In the genomic region with DNA sequence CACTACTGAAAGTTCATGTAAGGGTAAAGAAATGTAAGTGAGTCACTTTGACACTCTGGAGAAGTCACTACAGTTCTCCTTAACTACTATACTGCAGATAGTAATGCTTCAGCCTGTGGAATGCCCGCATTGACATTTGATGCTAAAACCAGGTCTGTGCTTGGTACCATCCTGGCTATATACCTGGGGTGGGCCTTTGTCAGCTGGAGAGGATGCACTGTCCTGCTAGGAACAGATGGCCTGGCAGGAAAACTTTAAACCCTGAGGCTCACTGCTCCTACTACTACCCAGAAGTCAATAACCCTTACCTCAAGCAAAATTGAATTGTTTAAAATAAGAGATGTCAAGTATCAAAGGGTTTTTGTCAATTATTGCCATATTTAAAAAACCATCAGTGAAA, we compare ENCODE assay signal across 27 mouse cellular contexts. TPM values are rescaled to one million over a fixed set of nuclear protein-coding genes. Genes with fewer than 3 reads are reported as not detected.
A peak's percentile ranks its signal among the peaks of the same experiment; 100 is the strongest.
DNase-seq lines count a peak whose midpoint lies in the region; ATAC-seq lines count a peak whose summit lies in the region.
"Had no signal": no experiment of that assay in that cellular context is flagged by ENCODE, and none has a peak within 500 bp of the region (broad histone marks: within the 10 kb centered on the region; RNA-seq: fewer than 3 reads in every experiment).

No protein-coding gene starts in this region.

- no peaks in the 10 kb centered on the region for H3K36me3 ChIP-seq in forebrain, embryonic 10.5 days (replicated peaks)
- no peaks in the 10 kb centered on the region for H3K36me3 ChIP-seq in midbrain, embryonic 13.5 days
- H3K36me3 ChIP-seq: embryonic facial prominence, embryonic 12.5 days; embryonic facial prominence, embryonic 15.5 days; forebrain, embryonic 12.5 days; forebrain, embryonic 15.5 days; heart, embryonic 12.5 days; heart, embryonic 15.5 days; hindbrain, embryonic 10.5 days had no signal

- no peak for DNase-seq in cerebellum, adult 8-10 months
- peak; percentile 68 to 81 for DNase-seq in cerebellum, adult 18-20 months
- peak; percentile 82 for DNase-seq in cerebellum, adult 9-11 months
- peak; percentile 57 to 65 for DNase-seq in cerebellum, postnatal 36 days
- no peak for DNase-seq in urinary bladder, postnatal 25 days (ENCODE audit: low spot score)
- no peak for DNase-seq in forebrain, embryonic 10.5 days (ENCODE audit: extremely low spot score, low spot score)
- DNase-seq: adrenal gland, postnatal 10 days; adrenal gland, postnatal 36 days; gastrocnemius, postnatal 25 days; heart, adult 18-20 months; heart, postnatal 10 days; heart, postnatal 36 days; kidney, adult 18-20 months had no signal

- WGBS in forebrain, embryonic 10.5 days = 92% methylated on average over 1 of the region's 1 CpGs
- WGBS in midbrain, embryonic 13.5 days = 95% methylated on average over 1 of the region's 1 CpGs

- H3K9ac ChIP-seq in midbrain, embryonic 13.5 days (replicated peaks) = no peak overlapping the region
- H3K9ac ChIP-seq: embryonic facial prominence, embryonic 12.5 days; embryonic facial prominence, embryonic 15.5 days; forebrain, embryonic 12.5 days; forebrain, embryonic 15.5 days; heart, embryonic 12.5 days; heart, embryonic 15.5 days; hindbrain, embryonic 14.5 days had no signal

- no peak overlapping the region for H3K27ac ChIP-seq in forebrain, embryonic 10.5 days
- H3K27ac ChIP-seq in midbrain, embryonic 13.5 days = no peak overlapping the region
- H3K27ac ChIP-seq: embryonic facial prominence, embryonic 12.5 days; embryonic facial prominence, embryonic 15.5 days; forebrain, embryonic 12.5 days; forebrain, embryonic 15.5 days; heart, embryonic 15.5 days; hindbrain, embryonic 10.5 days; hindbrain, embryonic 14.5 days; hindbrain, postnatal 0 days had no signal

- no peak overlapping the region for H3K4me2 ChIP-seq in midbrain, embryonic 13.5 days (replicated peaks)
- H3K4me2 ChIP-seq: embryonic facial prominence, embryonic 12.5 days; embryonic facial prominence, embryonic 15.5 days; forebrain, embryonic 12.5 days; forebrain, embryonic 15.5 days; heart, embryonic 12.5 days; heart, embryonic 15.5 days; hindbrain, embryonic 14.5 days had no signal

- no peak overlapping the region for H3K4me3 ChIP-seq in forebrain, embryonic 10.5 days
- H3K4me3 ChIP-seq in midbrain, embryonic 13.5 days (replicated peaks) = no peak overlapping the region
- H3K4me3 ChIP-seq: embryonic facial prominence, embryonic 12.5 days; embryonic facial prominence, embryonic 15.5 days; forebrain, embryonic 12.5 days; forebrain, embryonic 15.5 days; heart, embryonic 12.5 days; heart, embryonic 15.5 days; hindbrain, embryonic 10.5 days had no signal

- H3K4me1 ChIP-seq in forebrain, embryonic 10.5 days = no peaks in the 10 kb centered on the region
- H3K4me1 ChIP-seq in midbrain, embryonic 13.5 days (replicated peaks) = no peaks in the 10 kb centered on the region
- H3K4me1 ChIP-seq: embryonic facial prominence, embryonic 12.5 days; embryonic facial prominence, embryonic 15.5 days; forebrain, embryonic 12.5 days; heart, embryonic 12.5 days; heart, embryonic 15.5 days; hindbrain, embryonic 10.5 days had no signal

- H3K9me3 ChIP-seq in forebrain, embryonic 10.5 days = no peaks in the 10 kb centered on the region
- H3K9me3 ChIP-seq in midbrain, embryonic 13.5 days = no peaks in the 10 kb centered on the region
- H3K9me3 ChIP-seq: embryonic facial prominence, embryonic 12.5 days; embryonic facial prominence, embryonic 15.5 days; forebrain, embryonic 12.5 days; forebrain, embryonic 15.5 days; heart, embryonic 12.5 days; heart, embryonic 15.5 days; hindbrain, embryonic 10.5 days had no signal

- ATAC-seq in cerebellum, adult (ENCODE audit: insufficient number of reproducible peaks, low FRiP score, low TSS enrichment) = peak; percentile 87
- ATAC-seq in midbrain, embryonic 13.5 days = no peak
- ATAC-seq: activated CD4-positive, CD25-positive, alpha-beta regulatory T cell, adult 4 months; forebrain, embryonic 15.5 days; hindbrain, postnatal 0 days; inflammation-experienced regulatory T-cells, adult 6 months; intestine, embryonic 16.5 days had no signal

- no peaks in the 10 kb centered on the region for H3K27me3 ChIP-seq in forebrain, embryonic 10.5 days (ENCODE audit: poor library complexity, severe bottlenecking)
- H3K27me3 ChIP-seq in midbrain, embryonic 13.5 days = no peaks in the 10 kb centered on the region
- H3K27me3 ChIP-seq: embryonic facial prominence, embryonic 12.5 days; embryonic facial prominence, embryonic 15.5 days; forebrain, embryonic 12.5 days; forebrain, embryonic 15.5 days; heart, embryonic 12.5 days; heart, embryonic 15.5 days had no signal

RNA-seq across cellular contexts. Expression of a gene that starts 14.5 kb away (rescaled TPM):
- polyA plus RNA-seq in forebrain, embryonic 10.5 days (2016; fragmentation: Nextera tagmentation; extraction: Ambion mirVana) = 30.4 and 30.5 TPM in 2 replicates
- 105 and 122 TPM in 2 replicates for polyA plus RNA-seq in midbrain, embryonic 13.5 days (2015; fragmentation: Nextera tagmentation; extraction: Ambion mirVana)
- polyA plus RNA-seq: activated CD4-positive, CD25-positive, alpha-beta regulatory T cell, adult 4 months; inflammation-experienced regulatory T-cells, adult 6 months had no signal

Comparison
In these comparisons a context has a peak if more than half of its experiments do, and no peak if none do; other contexts are left out.
1. DNase-seq: peak in cerebellum, adult 18-20 months (2 of 2), cerebellum, adult 9-11 months (single experiment) and cerebellum, postnatal 36 days (2 of 2); none in cerebellum, adult 8-10 months (single experiment), urinary bladder, postnatal 25 days (single experiment) and forebrain, embryonic 10.5 days (single experiment).